Mouse (Mus musculus) megakaryocyte, embryonic 14.5 days (primary cell): ENCODE data around the gene Tmem150b.

Source experiments
- FLI1 ChIP-seq: IDR thresholded peaks from 2 replicates; pipeline ENCODE4 v1.6.1; 2012; ENCODE audit warnings: low read length, inconsistent platforms, mixed read lengths
- GATA1 ChIP-seq: IDR thresholded peaks from 3 replicates; pipeline ENCODE4 v1.6.1; 2012; ENCODE audit warnings: mixed read lengths, low read length, inconsistent platforms, borderline replicate concordance

DNA sequence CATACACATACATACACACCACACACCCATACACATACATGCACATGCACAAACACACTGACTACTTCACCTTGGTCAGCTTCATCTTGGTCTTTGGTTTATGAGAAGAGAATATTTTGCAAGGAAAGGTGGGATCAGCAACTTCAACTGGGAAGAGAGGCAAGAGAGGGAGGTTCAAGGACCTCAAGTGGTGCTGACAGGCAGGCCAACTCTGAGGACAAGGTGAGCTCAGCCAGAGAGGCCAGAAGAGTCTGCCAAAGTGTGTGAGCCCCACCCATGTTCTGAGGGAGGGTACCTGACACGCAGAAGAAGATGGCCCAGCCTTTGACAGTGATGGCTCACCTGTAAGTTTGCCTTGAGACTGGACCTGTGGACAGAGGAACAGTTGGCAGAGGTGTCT lies 34.6 kb upstream of the Tmem150b start:
- TF ChIP-seq GATA1 (no peak), FLI1 (no peak)
